Comparison of ENCODE assay signal across 21 mouse cellular contexts in genomic region chr15:17963240-17964209, GRCm38 (mm10).
DNase-seq lines count a peak whose midpoint lies in the region; ATAC-seq and TF ChIP-seq lines count a peak whose summit lies in the region.
"Had no signal": no experiment of that assay in that cellular context is flagged by ENCODE, and none has a peak within 500 bp of the region (broad histone marks: within the 10 kb centered on the region; RNA-seq: fewer than 3 reads in every experiment).

No protein-coding gene starts in this region.

- peak; percentile 72 for DNase-seq in forebrain, embryonic 14.5 days (ENCODE audit: low spot score)
- DNase-seq in forebrain, embryonic 11.5 days (ENCODE audit: low spot score) = no peak
- peak; percentile 71 for DNase-seq in brain, embryonic 14.5 days (ENCODE audit: low read depth)
- DNase-seq in gastrocnemius, adult 2 months = no peak
- DNase-seq: adrenal gland, adult 8-10 months; adrenal gland, postnatal 14 days; adrenal gland, postnatal 36 days; cerebellum, adult 11 months; cerebellum, adult 18-20 months; cerebellum, adult 8-10 months; cerebellum, adult 9-11 months; cerebellum, postnatal 14 days; cerebellum, postnatal 36 days; embryo, embryonic 11 days had no signal

- H3K9ac ChIP-seq in forebrain, embryonic 14.5 days (ENCODE audit: low read length) = no peak overlapping the region
- no peak overlapping the region for H3K9ac ChIP-seq in forebrain, embryonic 11.5 days (ENCODE audit: low read length)
- no peak overlapping the region for H3K9ac ChIP-seq in forebrain, embryonic 16.5 days (replicated peaks; ENCODE audit: low read depth, low read length)
- no peak overlapping the region for H3K9ac ChIP-seq in forebrain, embryonic 12.5 days
- H3K9ac ChIP-seq: embryonic facial prominence, embryonic 13.5 days; embryonic facial prominence, embryonic 15.5 days had no signal

- H3K27me3 ChIP-seq in forebrain, embryonic 14.5 days (replicated peaks; ENCODE audit: control insufficient read depth, insufficient read depth, low read length) = no peaks in the 10 kb centered on the region
- no peaks in the 10 kb centered on the region for H3K27me3 ChIP-seq in forebrain, embryonic 11.5 days (ENCODE audit: control insufficient read depth, insufficient read depth, low read length)
- no peaks in the 10 kb centered on the region for H3K27me3 ChIP-seq in forebrain, embryonic 16.5 days (replicated peaks; ENCODE audit: control insufficient read depth, insufficient read depth, low read length)
- no peaks in the 10 kb centered on the region for H3K27me3 ChIP-seq in forebrain, embryonic 12.5 days
- H3K27me3 ChIP-seq: embryonic facial prominence, embryonic 13.5 days; embryonic facial prominence, embryonic 15.5 days; Patski had no signal

- intact Hi-C loops in gastrocnemius, adult 2 months (cut with DNase I) = no loop called here

- H3K36me3 ChIP-seq in forebrain, embryonic 14.5 days (ENCODE audit: control insufficient read depth, insufficient read depth, low read length) = no peaks in the 10 kb centered on the region
- no peaks in the 10 kb centered on the region for H3K36me3 ChIP-seq in forebrain, embryonic 11.5 days (ENCODE audit: control insufficient read depth, insufficient read depth, low read length)
- H3K36me3 ChIP-seq in forebrain, embryonic 16.5 days (ENCODE audit: control insufficient read depth, insufficient read depth) = no peaks in the 10 kb centered on the region
- H3K36me3 ChIP-seq in forebrain, embryonic 12.5 days (replicated peaks) = no peaks in the 10 kb centered on the region
- H3K36me3 ChIP-seq: embryonic facial prominence, embryonic 13.5 days; embryonic facial prominence, embryonic 15.5 days had no signal

- no peaks in the 10 kb centered on the region for H3K9me3 ChIP-seq in forebrain, embryonic 14.5 days (replicated peaks; ENCODE audit: control insufficient read depth, low read length)
- H3K9me3 ChIP-seq in forebrain, embryonic 11.5 days (ENCODE audit: control insufficient read depth, low read length) = no peaks in the 10 kb centered on the region
- H3K9me3 ChIP-seq in forebrain, embryonic 16.5 days (ENCODE audit: control insufficient read depth, low read length) = no peaks in the 10 kb centered on the region
- H3K9me3 ChIP-seq in forebrain, embryonic 12.5 days = no peaks in the 10 kb centered on the region
- H3K9me3 ChIP-seq: embryonic facial prominence, embryonic 13.5 days; embryonic facial prominence, embryonic 15.5 days had no signal

- H3K27ac ChIP-seq in forebrain, embryonic 14.5 days (ENCODE audit: low read depth, low read length) = no peak overlapping the region
- no peak overlapping the region for H3K27ac ChIP-seq in forebrain, embryonic 11.5 days (ENCODE audit: low read depth, low read length)
- H3K27ac ChIP-seq in forebrain, embryonic 16.5 days (ENCODE audit: low read length) = no peak overlapping the region
- no peak overlapping the region for H3K27ac ChIP-seq in forebrain, embryonic 12.5 days
- no peak overlapping the region for H3K27ac ChIP-seq in gastrocnemius, adult 2 months
- H3K27ac ChIP-seq: embryonic facial prominence, embryonic 13.5 days; embryonic facial prominence, embryonic 15.5 days had no signal

- no peak for TF ChIP-seq POLR2A in brain, embryonic 14.5 days (IDR thresholded peaks at IDR 0.05; ENCODE audit: borderline replicate concordance, extremely low read depth, insufficient read depth, insufficient read length, poor library complexity, severe bottlenecking)

- no peak overlapping the region for H3K4me3 ChIP-seq in forebrain, embryonic 14.5 days (ENCODE audit: low read depth, low read length)
- H3K4me3 ChIP-seq in forebrain, embryonic 11.5 days (ENCODE audit: low read depth, low read length) = no peak overlapping the region
- H3K4me3 ChIP-seq in forebrain, embryonic 16.5 days (replicated peaks; ENCODE audit: low read length) = no peak overlapping the region
- H3K4me3 ChIP-seq in forebrain, embryonic 12.5 days (replicated peaks) = no peak overlapping the region
- H3K4me3 ChIP-seq in gastrocnemius, adult 2 months = no peak overlapping the region
- H3K4me3 ChIP-seq: embryonic facial prominence, embryonic 13.5 days; embryonic facial prominence, embryonic 15.5 days; erythroblast, embryonic 14.5 days had no signal

- H3K4me2 ChIP-seq in forebrain, embryonic 14.5 days (ENCODE audit: low read length) = no peak overlapping the region
- no peak overlapping the region for H3K4me2 ChIP-seq in forebrain, embryonic 11.5 days (ENCODE audit: low read depth, low read length, severe bottlenecking)
- no peak overlapping the region for H3K4me2 ChIP-seq in forebrain, embryonic 16.5 days (ENCODE audit: low read length)
- no peak overlapping the region for H3K4me2 ChIP-seq in forebrain, embryonic 12.5 days
- H3K4me2 ChIP-seq: embryonic facial prominence, embryonic 13.5 days; embryonic facial prominence, embryonic 15.5 days had no signal

- WGBS in forebrain, embryonic 14.5 days = 33% methylated on average over 4 of the region's 4 CpGs
- WGBS in forebrain, embryonic 11.5 days = 79% methylated on average over 4 of the region's 4 CpGs
- 26% methylated on average over 4 of the region's 4 CpGs for WGBS in forebrain, embryonic 16.5 days
- WGBS in forebrain, embryonic 12.5 days = 63% methylated on average over 4 of the region's 4 CpGs

- no peak for TF ChIP-seq CTCF in brain, embryonic 14.5 days (IDR thresholded peaks at IDR 0.05; ENCODE audit: borderline replicate concordance, extremely low read depth, insufficient read depth, insufficient read length)
- TF ChIP-seq CTCF in gastrocnemius, adult 2 months (IDR thresholded peaks at IDR 0.05) = no peak

- H3K4me1 ChIP-seq in forebrain, embryonic 14.5 days (ENCODE audit: control insufficient read depth, insufficient read depth, low read length) = no peaks in the 10 kb centered on the region
- no peaks in the 10 kb centered on the region for H3K4me1 ChIP-seq in forebrain, embryonic 11.5 days (replicated peaks; ENCODE audit: control insufficient read depth, insufficient read depth, low read length)
- H3K4me1 ChIP-seq in forebrain, embryonic 16.5 days (replicated peaks; ENCODE audit: control insufficient read depth, insufficient read depth, low read length) = no peaks in the 10 kb centered on the region; the same call in 1 of the 2 replicates
- H3K4me1 ChIP-seq in forebrain, embryonic 12.5 days = no peaks in the 10 kb centered on the region
- H3K4me1 ChIP-seq: embryonic facial prominence, embryonic 13.5 days; embryonic facial prominence, embryonic 15.5 days had no signal

- peak; percentile 88 for ATAC-seq in forebrain, embryonic 14.5 days
- no peak for ATAC-seq in forebrain, embryonic 11.5 days (replicated peaks; ENCODE audit: low FRiP score)
- ATAC-seq in forebrain, embryonic 16.5 days = peak; percentile 88
- no peak for ATAC-seq in forebrain, embryonic 12.5 days (ENCODE audit: low FRiP score)
- ATAC-seq: activated CD4-positive, CD25-positive, alpha-beta regulatory T cell, adult 4 months; Patski had no signal

Comparison
In these comparisons a context has a peak if more than half of its experiments do, and no peak if none do; other contexts are left out.
1. ATAC-seq: peak in forebrain, embryonic 14.5 days (single experiment) and forebrain, embryonic 16.5 days (single experiment); none in forebrain, embryonic 11.5 days (single experiment) and forebrain, embryonic 12.5 days (single experiment).
2. DNase-seq: peak in forebrain, embryonic 14.5 days (single experiment) and brain, embryonic 14.5 days (single experiment); none in forebrain, embryonic 11.5 days (single experiment) and gastrocnemius, adult 2 months (single experiment).